Mouse (Mus musculus): ENCODE results near the gene Mrps18b. TPM values are rescaled to one million over a fixed set of nuclear protein-coding genes. Genes with fewer than 3 reads are reported as not detected.

Mrps18b gene
- total and polyA plus RNA-seq, 2 experiments from 2014 or later, result 34.5 to 65.5 TPM

GRCm38 (mm10) chr17:35861198-35861857 is 54.9 kb downstream of the Mrps18b start, which contains the start of gene Nrm:
Gene Nrm, plus strand, starts transcription at chr17:35861318.
- Histone ChIP-seq H3K9me3 (ENCODE audit: low read length) (no peaks in the 10 kb centered on the region), H3K4me1 (ENCODE audit: insufficient read depth) (peaks cover 7% of the 10 kb centered on the region; the same call in 1 of the 2 replicates), H3K4me3 (ENCODE audit: low read depth, low read length) (peak within 1 kb of the TSS; percentile 76), H3K4me2 (ENCODE audit: low read depth) (peak within 1 kb of the TSS; percentile 60), H3K36me3 (ENCODE audit: insufficient read depth) (peaks cover 7% of the 10 kb centered on the region; the same call in 1 of the 2 replicates), H3K9ac (peak within 1 kb of the TSS; percentile 80), H3K27me3 (ENCODE audit: insufficient read depth, low read length) (no peaks in the 10 kb centered on the region), H3K27ac (ENCODE audit: low read depth, low read length) (peak within 1 kb of the TSS; percentile 94)
- ATAC-seq (peak; percentile 95), DNase-seq (peak; percentile 94)
- peak; percentile 70 for TF ChIP-seq CTCF (IDR thresholded peaks at IDR 0.05; ENCODE audit: low read depth)
- 2% methylated on average over 47 of the region's 47 CpGs for WGBS

- Histone ChIP-seq H3K4me2 (ENCODE audit: low read depth) (peak overlapping the region; percentile 60), H3K4me3 (ENCODE audit: low read depth, low read length) (peak overlapping the region; percentile 76), H3K9me3 (ENCODE audit: low read length) (no peaks in the 10 kb centered on the region), H3K27ac (ENCODE audit: low read depth, low read length) (peak overlapping the region; percentile 94), H3K27me3 (ENCODE audit: insufficient read depth, low read length) (no peaks in the 10 kb centered on the region), H3K4me1 (ENCODE audit: insufficient read depth) (peaks cover 7% of the 10 kb centered on the region; the same call in 1 of the 2 replicates), H3K9ac (peak overlapping the region; percentile 80), H3K36me3 (ENCODE audit: insufficient read depth) (peaks cover 7% of the 10 kb centered on the region; the same call in 1 of the 2 replicates)
- TF ChIP-seq CTCF (IDR thresholded peaks at IDR 0.05; ENCODE audit: low read depth), result no peak
- no peak; the same call in 1 of the 2 replicates for ATAC-seq
- DNase-seq, result no peak
- WGBS, result 4% methylated on average over 12 of the region's 12 CpGs
These were observed 55.4 kb downstream of the Mrps18b start for GRCm38 (mm10) chr17:35860831-35861197.

MicroRNAs encoded within 50 kb of the gene (microRNA counts, 519-probe panel; counts per million panel counts)
- microRNA mmu-miR-1894-3p (not detected), microRNA mmu-miR-1894-5p (not detected), microRNA mmu-miR-877 (not detected)

Small RNAs within 50 kb of the gene (microRNA-seq; reads per million reads assigned to microRNA genes)
- 0 to 0.37 reads per million in 2 experiments for gene Gm28033
- gene Mir1894, result 0 to 0.37 reads per million in 2 experiments
- 109 to 110 reads per million in 2 experiments for gene Mir877

Other genes with a start within 250 kb of the Mrps18b start
- gene Vars2, start 248.8 kb downstream of the Mrps18b start, total RNA-seq (2014; rRNA removed), result 29.5 and 42.0 TPM in 2 replicates
- gene Vars2, start 248.8 kb downstream of the Mrps18b start, polyA plus RNA-seq (2015; fragmentation: Nextera tagmentation; extraction: Ambion mirVana), result 8.5 and 10.4 TPM in 2 replicates
- 21.2 and 30.9 TPM in 2 replicates for gene Gtf2h4, start 242.7 kb downstream of the Mrps18b start, total RNA-seq (2014; rRNA removed)
- gene Gtf2h4, start 242.7 kb downstream of the Mrps18b start, polyA plus RNA-seq (2015; fragmentation: Nextera tagmentation; extraction: Ambion mirVana), result 20.9 and 22.1 TPM in 2 replicates
- gene Ddr1, start 211.8 kb downstream of the Mrps18b start, total RNA-seq (2014; rRNA removed), result 53.0 and 59.8 TPM in 2 replicates
- gene Ddr1, start 211.8 kb downstream of the Mrps18b start, polyA plus RNA-seq (2015; fragmentation: Nextera tagmentation; extraction: Ambion mirVana), result 37.3 and 51.2 TPM in 2 replicates
- gene Ier3, start 94.7 kb downstream of the Mrps18b start, total RNA-seq (2014; rRNA removed), result 8.9 and 9.0 TPM in 2 replicates
- 13.0 and 13.1 TPM in 2 replicates for gene Ier3, start 94.7 kb downstream of the Mrps18b start, polyA plus RNA-seq (2015; fragmentation: Nextera tagmentation; extraction: Ambion mirVana)
- 90.4 and 103 TPM in 2 replicates for gene Flot1, start 93.2 kb downstream of the Mrps18b start, total RNA-seq (2014; rRNA removed)
- gene Flot1, start 93.2 kb downstream of the Mrps18b start, polyA plus RNA-seq (2015; fragmentation: Nextera tagmentation; extraction: Ambion mirVana), result 104 and 113 TPM in 2 replicates
- gene Tubb5, start 78.1 kb downstream of the Mrps18b start, total RNA-seq (2014; rRNA removed), result 3,707 and 3,724 TPM in 2 replicates
- gene Tubb5, start 78.1 kb downstream of the Mrps18b start, polyA plus RNA-seq (2015; fragmentation: Nextera tagmentation; extraction: Ambion mirVana), result 2,151 and 2,226 TPM in 2 replicates
- 15.3 and 20.4 TPM in 2 replicates for gene Mdc1, start 74.9 kb downstream of the Mrps18b start, total RNA-seq (2014; rRNA removed)
- gene Mdc1, start 74.9 kb downstream of the Mrps18b start, polyA plus RNA-seq (2015; fragmentation: Nextera tagmentation; extraction: Ambion mirVana), result 3.0 and 4.4 TPM in 2 replicates
- 6.1 and 9.7 TPM in 2 replicates for gene Nrm, start 55.1 kb downstream of the Mrps18b start, total RNA-seq (2014; rRNA removed)
- 13.1 and 15.6 TPM in 2 replicates for gene Nrm, start 55.1 kb downstream of the Mrps18b start, polyA plus RNA-seq (2015; fragmentation: Nextera tagmentation; extraction: Ambion mirVana)
- gene Ppp1r18, start 50.8 kb downstream of the Mrps18b start, total RNA-seq (2014; rRNA removed), result 29.5 and 38.9 TPM in 2 replicates
- 22.3 and 23.3 TPM in 2 replicates for gene Ppp1r18, start 50.8 kb downstream of the Mrps18b start, polyA plus RNA-seq (2015; fragmentation: Nextera tagmentation; extraction: Ambion mirVana)
- 33.0 and 33.2 TPM in 2 replicates for gene Dhx16, start 36.6 kb downstream of the Mrps18b start, total RNA-seq (2014; rRNA removed)
- gene Dhx16, start 36.6 kb downstream of the Mrps18b start, polyA plus RNA-seq (2015; fragmentation: Nextera tagmentation; extraction: Ambion mirVana), result 21.8 and 22.1 TPM in 2 replicates
- 31.6 and 32.8 TPM in 2 replicates for gene 2310061I04Rik, start 19.0 kb downstream of the Mrps18b start, total RNA-seq (2014; rRNA removed)
- 56.7 and 66.3 TPM in 2 replicates for gene 2310061I04Rik, start 19.0 kb downstream of the Mrps18b start, polyA plus RNA-seq (2015; fragmentation: Nextera tagmentation; extraction: Ambion mirVana)
- gene Atat1, start 6.3 kb downstream of the Mrps18b start, total RNA-seq (2014; rRNA removed), result 206 and 218 TPM in 2 replicates
- 371 and 379 TPM in 2 replicates for gene Atat1, start 6.3 kb downstream of the Mrps18b start, polyA plus RNA-seq (2015; fragmentation: Nextera tagmentation; extraction: Ambion mirVana)
- gene Ppp1r10, start within 50 bp of the Mrps18b start, total RNA-seq (2014; rRNA removed), result 42.9 and 60.2 TPM in 2 replicates
- 23.2 and 32.5 TPM in 2 replicates for gene Ppp1r10, start within 50 bp of the Mrps18b start, polyA plus RNA-seq (2015; fragmentation: Nextera tagmentation; extraction: Ambion mirVana)
- 55.9 and 60.4 TPM in 2 replicates for gene Abcf1, start 53.4 kb upstream of the Mrps18b start, total RNA-seq (2014; rRNA removed)
- 89.0 and 101 TPM in 2 replicates for gene Abcf1, start 53.4 kb upstream of the Mrps18b start, polyA plus RNA-seq (2015; fragmentation: Nextera tagmentation; extraction: Ambion mirVana)
- gene Gnl1, start 63.5 kb upstream of the Mrps18b start, total RNA-seq (2014; rRNA removed), result 86.2 and 115 TPM in 2 replicates
- gene Gnl1, start 63.5 kb upstream of the Mrps18b start, polyA plus RNA-seq (2015; fragmentation: Nextera tagmentation; extraction: Ambion mirVana), result 63.1 and 83.4 TPM in 2 replicates
- 38.4 and 49.8 TPM in 2 replicates for gene Prr3, start 63.8 kb upstream of the Mrps18b start, total RNA-seq (2014; rRNA removed)
- 83.1 and 93.9 TPM in 2 replicates for gene Prr3, start 63.8 kb upstream of the Mrps18b start, polyA plus RNA-seq (2015; fragmentation: Nextera tagmentation; extraction: Ambion mirVana)
- gene H2-T24, start 104.2 kb upstream of the Mrps18b start, total RNA-seq (2014; rRNA removed), result 0.33 and 1.0 TPM in 2 replicates
- 1.6 and 4.7 TPM in 2 replicates for gene H2-T24, start 104.2 kb upstream of the Mrps18b start, polyA plus RNA-seq (2015; fragmentation: Nextera tagmentation; extraction: Ambion mirVana)
- gene H2-T23, start 116.5 kb upstream of the Mrps18b start, total RNA-seq (2014; rRNA removed), result 9.0 and 10.2 TPM in 2 replicates
- gene H2-T23, start 116.5 kb upstream of the Mrps18b start, polyA plus RNA-seq (2015; fragmentation: Nextera tagmentation; extraction: Ambion mirVana), result 6.4 and 6.9 TPM in 2 replicates
- gene H2-T22, start 126.4 kb upstream of the Mrps18b start, total RNA-seq (2014; rRNA removed), result 10.3 and 13.1 TPM in 2 replicates
- gene H2-T22, start 126.4 kb upstream of the Mrps18b start, polyA plus RNA-seq (2015; fragmentation: Nextera tagmentation; extraction: Ambion mirVana), result 6.2 and 6.5 TPM in 2 replicates
- 0.31 TPM in 1 of 2 replicates, not detected in the other for gene Gm6034, start 126.6 kb upstream of the Mrps18b start, total RNA-seq (2014; rRNA removed)
- gene Gm6034, start 126.6 kb upstream of the Mrps18b start, polyA plus RNA-seq (2015; fragmentation: Nextera tagmentation; extraction: Ambion mirVana), result not detected in 2 replicates
- 0.15 TPM in 1 of 2 replicates, not detected in the other for gene Gm11127, start 142.0 kb upstream of the Mrps18b start, total RNA-seq (2014; rRNA removed)
- not detected in 2 replicates for gene Gm11127, start 142.0 kb upstream of the Mrps18b start, polyA plus RNA-seq (2015; fragmentation: Nextera tagmentation; extraction: Ambion mirVana)
- gene Gm19684, start 205.3 kb upstream of the Mrps18b start, total RNA-seq (2014; rRNA removed), result not detected in 2 replicates
- gene Gm19684, start 205.3 kb upstream of the Mrps18b start, polyA plus RNA-seq (2015; fragmentation: Nextera tagmentation; extraction: Ambion mirVana), result not detected in 2 replicates
- not detected in 2 replicates for gene Gm7030, start 213.0 kb upstream of the Mrps18b start, total RNA-seq (2014; rRNA removed)
- not detected in 2 replicates for gene Gm7030, start 213.0 kb upstream of the Mrps18b start, polyA plus RNA-seq (2015; fragmentation: Nextera tagmentation; extraction: Ambion mirVana)